Mouse (Mus musculus): ENCODE measurements around the gene Rufy2.
A peak's percentile ranks its signal among the peaks of the same experiment; 100 is the strongest.

Gene Rufy2

GRCm38 (mm10) chr10:63021702-63022101 is 41.7 kb downstream of the Rufy2 start:
- DNase-seq, result no peak

GRCm38 (mm10) chr10:63022541-63023120 is 42.6 kb downstream of the Rufy2 start:
- no peak for DNase-seq

DNA sequence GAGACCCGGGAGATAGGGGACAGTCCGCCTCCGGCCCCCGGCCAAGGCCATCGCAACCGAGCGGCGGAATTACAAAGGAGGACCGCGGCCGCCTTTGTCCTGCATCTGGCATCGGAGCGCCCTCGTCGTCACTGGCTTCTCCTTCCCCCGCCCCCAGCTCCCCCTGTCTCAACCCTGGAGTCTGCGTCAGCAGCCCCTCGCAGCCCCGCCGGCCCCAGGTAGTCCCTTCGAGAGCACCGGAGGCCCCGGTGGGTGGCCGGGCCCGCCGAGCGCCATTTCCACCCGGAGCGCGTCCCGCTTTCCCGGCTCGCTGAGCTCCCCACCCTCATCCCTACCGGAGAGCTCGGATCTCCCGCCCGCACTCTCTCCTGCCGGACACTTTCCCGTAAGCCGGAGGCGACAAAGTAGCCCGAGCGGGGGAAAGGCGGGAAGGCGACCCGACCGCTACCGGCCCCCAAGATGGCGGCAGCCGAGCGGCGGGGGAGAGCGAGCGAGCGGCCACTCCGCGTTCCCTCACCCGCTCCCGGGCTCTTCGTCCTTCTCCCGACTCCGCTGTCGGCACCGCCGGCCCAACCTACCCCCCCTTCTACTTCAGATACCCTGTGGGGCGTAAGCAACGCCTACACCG is 43.2 kb downstream of the Rufy2 start:
- peak; percentile 70 to 83 for DNase-seq

DNA sequence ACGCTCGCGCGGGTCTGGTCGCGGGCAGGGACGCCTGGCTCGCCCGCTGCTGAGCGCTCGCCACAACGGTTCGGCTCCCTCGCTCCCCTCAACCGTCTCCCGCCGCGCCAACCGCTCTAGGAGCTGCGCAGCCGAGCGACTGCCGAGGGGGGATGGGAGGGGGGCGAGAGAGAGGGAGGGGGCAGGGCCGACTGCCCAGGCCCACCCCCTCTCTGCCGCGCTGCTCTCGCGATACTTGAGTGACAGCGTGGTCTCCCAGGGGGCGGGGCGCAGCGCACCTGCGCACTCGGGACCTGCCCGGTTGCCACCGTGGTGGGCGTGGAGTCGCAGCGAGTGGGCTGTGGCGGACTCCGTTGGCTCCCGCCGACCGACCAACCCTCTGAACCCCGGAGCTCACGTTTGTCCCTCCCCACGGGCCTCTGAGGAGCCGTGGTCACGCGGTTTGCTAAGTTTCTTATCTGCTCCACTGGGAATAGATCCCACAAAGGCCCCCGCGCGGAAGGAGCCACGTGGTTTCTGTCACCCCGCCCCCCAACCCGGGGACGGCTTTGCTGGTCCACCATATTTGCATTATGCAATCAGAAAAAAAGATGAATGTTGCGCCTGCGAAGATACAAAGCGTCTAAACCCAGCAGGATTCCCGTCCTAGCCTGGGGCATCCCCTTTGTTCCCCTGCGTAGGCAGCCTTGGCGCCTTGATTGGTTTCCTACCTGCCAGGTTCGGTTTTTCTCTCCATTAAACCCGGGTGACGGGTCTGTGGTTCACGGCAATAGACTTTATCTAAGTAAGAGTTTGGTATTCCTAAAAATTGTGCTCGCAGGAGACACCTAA is 43.9 kb downstream of the Rufy2 start, which contains the start of the genes Hnrnph3 and Pbld2:
Gene Hnrnph3, minus strand, starts transcription at position 469 of the 831 bp plus-strand sequence.
Gene Pbld2, plus strand, starts transcription at position 567 of the 831 bp plus-strand sequence.
- peak; percentile 98 to 99 for DNase-seq

DNA sequence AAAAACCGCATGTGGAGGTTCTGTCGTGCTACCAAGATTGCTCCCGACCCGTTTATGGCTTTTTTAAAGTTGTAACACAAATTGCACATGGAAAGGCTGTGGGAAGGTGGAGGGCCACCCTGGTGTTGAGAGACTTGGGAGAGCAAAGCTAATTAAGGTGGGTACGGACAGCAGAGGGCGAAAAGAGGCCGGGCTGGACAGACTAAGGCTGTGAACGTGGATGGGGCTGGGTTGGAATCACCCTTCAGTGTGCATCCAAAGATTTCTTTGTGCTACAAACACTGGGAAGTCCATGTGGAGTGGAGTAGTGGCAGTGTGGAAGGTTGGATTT is 44.5 kb downstream of the Rufy2 start:
- DNase-seq, result peak; percentile 81 to 87

DNA sequence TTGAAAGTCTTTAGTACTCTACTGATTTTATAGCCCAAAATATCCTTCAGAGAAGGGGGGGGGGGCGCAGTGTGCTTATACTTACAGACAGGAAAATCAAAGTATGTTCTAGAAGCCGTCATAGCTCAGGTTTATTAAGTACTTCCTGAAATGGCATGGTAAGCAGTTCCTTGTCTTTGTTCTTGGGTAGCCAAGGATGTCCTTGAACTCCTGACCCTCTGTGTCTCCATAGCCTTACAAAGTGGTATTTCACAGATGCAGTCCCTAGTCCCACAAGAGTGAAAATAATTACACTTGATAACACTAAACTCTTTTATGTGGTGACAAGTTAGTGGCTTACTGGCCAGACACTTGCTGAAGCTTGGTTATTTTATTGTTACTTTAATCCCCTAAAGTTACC is 45.0 kb downstream of the Rufy2 start:
- DNase-seq, result no peak

GRCm38 (mm10) chr10:63025491-63026011 is 45.5 kb downstream of the Rufy2 start:
- no peak for DNase-seq

DNA sequence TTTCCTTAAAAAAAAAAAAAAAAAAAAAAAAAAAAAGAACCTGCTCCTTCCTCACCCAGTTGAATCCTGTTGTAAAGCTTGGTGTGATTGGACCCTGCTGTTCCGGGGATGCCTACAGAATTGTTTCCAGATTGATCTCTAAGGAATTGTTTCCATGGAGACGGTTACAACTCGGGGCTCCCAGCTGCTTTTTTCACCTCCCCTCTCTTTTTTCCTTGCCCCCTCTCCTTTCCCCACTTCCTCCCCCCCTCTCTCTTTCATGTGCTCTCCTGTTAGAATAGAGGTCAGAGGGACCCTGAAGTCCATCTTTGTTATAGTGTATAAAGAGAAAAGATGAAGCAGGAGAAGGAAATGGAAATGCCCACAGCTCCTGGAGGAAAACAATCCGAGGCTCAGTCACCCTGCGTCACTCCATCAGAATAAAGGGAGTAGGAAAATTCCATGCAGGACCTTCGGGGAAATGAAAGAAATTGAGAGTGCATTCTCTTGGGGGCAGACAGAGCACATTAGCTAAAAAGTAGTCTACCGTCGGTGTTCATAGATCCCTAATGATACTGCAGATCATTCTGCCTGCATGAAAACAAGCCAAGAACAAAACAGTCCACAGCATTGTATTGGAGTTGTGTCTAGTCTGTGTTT is 46.3 kb downstream of the Rufy2 start:
- no peak for DNase-seq

- no peak for DNase-seq
Observed at GRCm38 (mm10) chr10:63026795-63027160, 46.8 kb downstream of the Rufy2 start.

- no peak for DNase-seq
Observed at GRCm38 (mm10) chr10:63027376-63028161, 47.5 kb downstream of the Rufy2 start.

- DNase-seq, result no peak
Observed at GRCm38 (mm10) chr10:63028396-63028795, 48.4 kb downstream of the Rufy2 start.

- no peak for DNase-seq
Observed at GRCm38 (mm10) chr10:63032267-63032666, 52.2 kb downstream of the Rufy2 start.

DNA sequence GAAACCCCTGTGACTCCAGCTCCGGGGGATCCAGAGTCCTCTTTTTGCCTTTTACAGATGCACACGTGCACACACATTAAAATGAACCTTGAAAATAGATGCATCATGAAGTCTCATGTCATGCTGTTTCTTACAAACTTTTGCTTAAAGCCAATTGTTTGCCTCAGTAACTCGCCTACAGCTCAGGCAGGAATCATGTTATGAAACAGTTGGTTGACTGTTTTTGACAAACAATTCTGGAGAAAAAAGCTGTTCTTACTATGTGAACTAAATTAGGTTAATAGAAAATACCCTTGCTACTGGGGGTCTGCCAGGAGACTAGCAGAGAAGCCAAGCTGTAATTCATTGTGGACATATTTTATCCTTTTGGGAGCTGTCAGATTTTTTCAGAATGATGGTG is 52.9 kb downstream of the Rufy2 start:
- no peak for DNase-seq

DNA sequence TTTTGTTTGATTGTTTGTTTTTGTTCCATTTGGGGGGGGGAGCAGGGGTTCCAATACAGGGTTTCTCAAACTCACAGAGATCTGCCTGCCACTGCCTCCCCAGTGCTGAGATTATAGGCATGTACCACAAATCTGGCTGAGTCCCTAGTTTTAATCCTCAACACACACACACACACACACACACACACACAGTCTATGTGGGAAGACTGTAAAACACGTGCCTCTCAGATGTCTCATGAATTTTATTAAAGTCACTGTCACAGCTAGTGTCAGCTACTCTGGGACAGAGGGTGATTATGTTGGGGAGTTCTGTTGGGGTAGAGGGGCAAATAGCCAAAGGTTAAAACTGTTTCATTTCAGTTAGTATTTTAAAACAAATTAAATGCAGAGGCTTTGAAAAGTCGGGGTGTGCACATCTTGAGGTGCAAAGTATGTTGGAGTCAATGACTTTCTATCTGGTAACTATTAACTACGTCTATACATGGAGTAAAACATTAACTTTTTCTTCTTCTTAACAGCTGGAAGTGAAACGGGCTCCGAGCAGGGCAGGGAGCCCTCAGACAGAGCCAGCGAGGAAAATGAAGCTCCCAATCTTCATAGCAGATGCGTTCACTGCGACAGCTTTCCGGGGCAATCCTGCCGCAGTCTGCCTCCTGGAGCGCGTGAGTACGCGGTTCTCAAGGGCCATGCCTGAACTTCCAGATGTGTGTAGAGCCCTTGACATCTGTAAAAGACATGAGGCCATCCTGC is 58.7 kb downstream of the Rufy2 start:
- DNase-seq, result peak; percentile 35 to 60

- peak; percentile 25 to 63 for DNase-seq
Observed at GRCm38 (mm10) chr10:63039867-63040628, 60.0 kb downstream of the Rufy2 start.

DNA sequence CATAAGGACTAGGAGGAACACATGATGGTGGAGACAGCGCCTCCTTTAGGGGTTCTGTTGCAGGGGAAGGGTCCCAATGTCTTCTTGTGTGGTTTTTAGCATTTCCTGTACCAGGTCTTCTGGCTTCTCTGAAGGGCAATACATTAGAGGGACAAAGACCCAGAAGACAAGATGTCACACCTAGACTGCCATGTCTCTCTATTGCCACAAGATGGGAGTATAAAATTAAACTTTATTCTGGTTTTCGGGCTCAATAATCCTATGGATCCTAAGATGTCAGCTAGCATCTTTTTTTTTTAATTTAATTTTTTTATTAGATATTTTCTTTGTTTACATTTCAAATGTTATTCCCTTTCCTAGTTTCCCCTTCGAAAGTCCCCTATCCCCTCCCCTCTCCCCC is 63.1 kb downstream of the Rufy2 start:
- no peak for DNase-seq

- no peak for DNase-seq
Observed at GRCm38 (mm10) chr10:63047751-63048150, 67.7 kb downstream of the Rufy2 start.

- DNase-seq, result peak; percentile 42 to 64
Observed at GRCm38 (mm10) chr10:63049106-63049505, 69.1 kb downstream of the Rufy2 start.

DNA sequence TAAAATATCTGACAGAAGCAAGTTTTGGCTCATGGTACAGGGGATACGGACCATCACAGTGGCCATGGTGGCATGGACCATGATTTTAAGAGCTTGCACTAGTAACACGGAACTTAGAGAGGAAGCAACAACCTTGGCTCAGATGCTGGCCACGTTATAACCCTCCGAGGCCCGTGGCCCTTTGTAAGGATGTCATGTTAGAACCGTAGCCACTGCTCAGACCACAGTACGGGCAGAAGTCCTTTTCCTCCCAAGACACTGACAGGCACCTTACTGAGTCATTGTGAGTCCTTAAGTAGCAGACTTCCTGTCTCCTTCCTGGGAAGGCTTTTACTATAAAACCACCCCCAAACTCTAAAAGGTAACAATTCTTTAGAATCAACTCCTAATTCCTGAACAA is 71.2 kb downstream of the Rufy2 start:
- no peak for DNase-seq

GRCm38 (mm10) chr10:63052011-63052410 is 72.0 kb downstream of the Rufy2 start:
- no peak for DNase-seq

- DNase-seq, result no peak
Observed at GRCm38 (mm10) chr10:63053007-63053406, 73.0 kb downstream of the Rufy2 start.
